Mouse (Mus musculus): ENCODE measurements around the gene Vamp1. TPM values are rescaled to one million over a fixed set of nuclear protein-coding genes. Genes with fewer than 3 reads are reported as not detected.
A peak's percentile ranks its signal among the peaks of the same experiment; 100 is the strongest.

The Vamp1 gene
- polyA plus RNA-seq (2016; fragmentation: Nextera tagmentation; extraction: Ambion mirVana), result 4.7 and 5.3 TPM in 2 replicates

- under 1% methylated on average over 48 of the region's 48 CpGs for WGBS
- H3K9me3 ChIP-seq, result no peaks in the 10 kb centered on the region
Observed at GRCm38 (mm10) chr6:125215148-125215954, at the start of gene Vamp1. TSS of gene Vamp1 (plus strand) at chr6:125215551.

GRCm38 (mm10) chr6:125166051-125166751 is 49.1 kb upstream of the Vamp1 start, which contains the start of gene Gapdh:
TSS of gene Gapdh (minus strand) at chr6:125166467.
- H3K36me3 ChIP-seq, result peaks cover 55% of the 10 kb centered on the region
- no peaks in the 10 kb centered on the region for H3K9me3 ChIP-seq
- H3K9ac ChIP-seq (replicated peaks), result peak within 1 kb of the TSS; percentile 97
- peak; percentile 5; the same call in 1 of the 2 replicates for ATAC-seq (ENCODE audit: low FRiP score, low read depth)
- WGBS, result 1% methylated on average over 18 of the region's 18 CpGs
- H3K4me3 ChIP-seq, result peak within 1 kb of the TSS; percentile 86
- H3K4me1 ChIP-seq, result peaks cover 41% of the 10 kb centered on the region
- H3K27me3 ChIP-seq, result no peaks in the 10 kb centered on the region
- peak within 1 kb of the TSS; percentile 95 for H3K27ac ChIP-seq (replicated peaks)
- H3K4me2 ChIP-seq (replicated peaks), result peak within 1 kb of the TSS; percentile 96

More at GRCm38 (mm10) chr6:125215148-125215954, at the start of gene Vamp1:
- Histone ChIP-seq H3K27ac (replicated peaks) (peak within 1 kb of the TSS; percentile 60), H3K9ac (replicated peaks) (peak within 1 kb of the TSS; percentile 75), H3K4me3 (peak within 1 kb of the TSS; percentile 66), H3K4me1 (peaks cover 10% of the 10 kb centered on the region; the same call in 1 of the 2 replicates), H3K27me3 (peaks cover 28% of the 10 kb centered on the region), H3K36me3 (no peaks in the 10 kb centered on the region), H3K4me2 (replicated peaks) (peak within 1 kb of the TSS; percentile 98)
- peak; percentile 97 for ATAC-seq (ENCODE audit: low FRiP score, low read depth)

GRCm38 (mm10) chr6:125166861-125167650 is 48.3 kb upstream of the Vamp1 start:
- H3K4me2 ChIP-seq (replicated peaks), result peak overlapping the region; percentile 96
- peak overlapping the region; percentile 97; the same call in 1 of the 2 replicates for H3K9ac ChIP-seq (replicated peaks)
- peak; percentile 3; the same call in 1 of the 2 replicates for ATAC-seq (ENCODE audit: low FRiP score, low read depth)
- 15% methylated on average over 10 of the region's 10 CpGs for WGBS
- H3K9me3 ChIP-seq, result no peaks in the 10 kb centered on the region
- H3K27me3 ChIP-seq, result no peaks in the 10 kb centered on the region
- peak overlapping the region; percentile 95 for H3K27ac ChIP-seq (replicated peaks)
- peaks cover 59% of the 10 kb centered on the region for H3K36me3 ChIP-seq
- peak overlapping the region; percentile 86; the same call in 1 of the 2 replicates for H3K4me3 ChIP-seq
- peaks cover 37% of the 10 kb centered on the region for H3K4me1 ChIP-seq

- no peaks in the 10 kb centered on the region for H3K9me3 ChIP-seq
- H3K9ac ChIP-seq (replicated peaks), result no peak overlapping the region
- H3K36me3 ChIP-seq, result peaks cover 64% of the 10 kb centered on the region
- H3K27ac ChIP-seq (replicated peaks), result no peak overlapping the region
- H3K27me3 ChIP-seq, result no peaks in the 10 kb centered on the region
- ATAC-seq (ENCODE audit: low FRiP score, low read depth), result no peak
- 93% methylated on average over 14 of the region's 14 CpGs for WGBS
- no peak overlapping the region for H3K4me3 ChIP-seq
- H3K4me2 ChIP-seq (replicated peaks), result no peak overlapping the region
- H3K4me1 ChIP-seq, result peaks cover 37% of the 10 kb centered on the region
Observed at GRCm38 (mm10) chr6:125168086-125168485, 47.3 kb upstream of the Vamp1 start.

GRCm38 (mm10) chr6:125170194-125170593 is 45.2 kb upstream of the Vamp1 start:
- no peak overlapping the region for H3K27ac ChIP-seq (replicated peaks)
- no peak overlapping the region for H3K4me3 ChIP-seq
- H3K9ac ChIP-seq (replicated peaks), result no peak overlapping the region
- H3K4me2 ChIP-seq (replicated peaks), result no peak overlapping the region
- peaks cover 23% of the 10 kb centered on the region for H3K4me1 ChIP-seq
- peaks cover 77% of the 10 kb centered on the region for H3K36me3 ChIP-seq
- H3K9me3 ChIP-seq, result no peaks in the 10 kb centered on the region
- no peak for ATAC-seq (ENCODE audit: low FRiP score, low read depth)
- no peaks in the 10 kb centered on the region for H3K27me3 ChIP-seq
- 83% methylated on average over 6 of the region's 6 CpGs for WGBS

GRCm38 (mm10) chr6:125172474-125172873 is 42.9 kb upstream of the Vamp1 start:
- Histone ChIP-seq H3K27me3 (no peaks in the 10 kb centered on the region), H3K4me3 (no peak overlapping the region), H3K4me2 (replicated peaks) (no peak overlapping the region), H3K36me3 (peaks cover 100% of the 10 kb centered on the region), H3K9ac (replicated peaks) (no peak overlapping the region), H3K9me3 (no peaks in the 10 kb centered on the region), H3K4me1 (peaks cover 6% of the 10 kb centered on the region), H3K27ac (replicated peaks) (no peak overlapping the region)
- 86% methylated on average over 2 of the region's 2 CpGs for WGBS
- ATAC-seq (ENCODE audit: low FRiP score, low read depth), result no peak

- peaks cover 100% of the 10 kb centered on the region for H3K36me3 ChIP-seq
- no peaks in the 10 kb centered on the region for H3K27me3 ChIP-seq
Observed at GRCm38 (mm10) chr6:125173256-125173655, 42.1 kb upstream of the Vamp1 start.

GRCm38 (mm10) chr6:125175469-125175868 is 39.9 kb upstream of the Vamp1 start:
- H3K27me3 ChIP-seq, result no peaks in the 10 kb centered on the region
- 92% methylated on average over 5 of the region's 5 CpGs for WGBS
- H3K4me3 ChIP-seq, result no peak overlapping the region
- H3K4me1 ChIP-seq, result no peaks in the 10 kb centered on the region
- ATAC-seq (ENCODE audit: low FRiP score, low read depth), result no peak
- no peak overlapping the region for H3K4me2 ChIP-seq (replicated peaks)
- H3K27ac ChIP-seq (replicated peaks), result no peak overlapping the region
- H3K36me3 ChIP-seq, result peaks cover 98% of the 10 kb centered on the region
- H3K9ac ChIP-seq (replicated peaks), result no peak overlapping the region
- no peaks in the 10 kb centered on the region for H3K9me3 ChIP-seq

More at GRCm38 (mm10) chr6:125173256-125173655, 42.1 kb upstream of the Vamp1 start:
- no peak overlapping the region for H3K27ac ChIP-seq (replicated peaks)
- WGBS, result 93% methylated on average over 7 of the region's 7 CpGs
- no peak for ATAC-seq (ENCODE audit: low FRiP score, low read depth)
- no peak overlapping the region for H3K4me2 ChIP-seq (replicated peaks)
- no peaks in the 10 kb centered on the region for H3K4me1 ChIP-seq
- no peak overlapping the region for H3K4me3 ChIP-seq
- H3K9ac ChIP-seq (replicated peaks), result no peak overlapping the region
- no peaks in the 10 kb centered on the region for H3K9me3 ChIP-seq

GRCm38 (mm10) chr6:125179601-125180000 is 35.8 kb upstream of the Vamp1 start:
- ATAC-seq (ENCODE audit: low FRiP score, low read depth), result no peak
- 95% methylated on average over 7 of the region's 7 CpGs for WGBS
- H3K9ac ChIP-seq (replicated peaks), result no peak overlapping the region
- no peak overlapping the region for H3K27ac ChIP-seq (replicated peaks)
- no peaks in the 10 kb centered on the region for H3K4me1 ChIP-seq
- H3K9me3 ChIP-seq, result no peaks in the 10 kb centered on the region
- no peak overlapping the region for H3K4me2 ChIP-seq (replicated peaks)
- H3K4me3 ChIP-seq, result no peak overlapping the region
- peaks cover 97% of the 10 kb centered on the region for H3K36me3 ChIP-seq
- H3K27me3 ChIP-seq, result no peaks in the 10 kb centered on the region

- Histone ChIP-seq H3K9me3 (no peaks in the 10 kb centered on the region), H3K4me2 (replicated peaks) (no peak overlapping the region), H3K4me1 (no peaks in the 10 kb centered on the region), H3K27ac (replicated peaks) (no peak overlapping the region), H3K9ac (replicated peaks) (no peak overlapping the region), H3K36me3 (peaks cover 97% of the 10 kb centered on the region), H3K4me3 (no peak overlapping the region), H3K27me3 (no peaks in the 10 kb centered on the region)
- ATAC-seq (ENCODE audit: low FRiP score, low read depth), result no peak
- 84% methylated on average over 5 of the region's 5 CpGs for WGBS
Observed at GRCm38 (mm10) chr6:125182133-125182532, 33.2 kb upstream of the Vamp1 start.

GRCm38 (mm10) chr6:125186203-125186602 is 29.1 kb upstream of the Vamp1 start:
- Histone ChIP-seq H3K27ac (replicated peaks) (no peak overlapping the region), H3K4me1 (peaks cover 3% of the 10 kb centered on the region; the same call in 1 of the 2 replicates), H3K9me3 (no peaks in the 10 kb centered on the region), H3K4me3 (no peak overlapping the region), H3K4me2 (replicated peaks) (no peak overlapping the region), H3K27me3 (no peaks in the 10 kb centered on the region), H3K36me3 (peaks cover 83% of the 10 kb centered on the region), H3K9ac (replicated peaks) (no peak overlapping the region)
- no peak for ATAC-seq (ENCODE audit: low FRiP score, low read depth)
- WGBS, result 96% methylated on average over 10 of the region's 10 CpGs

Data from midbrain, embryonic 12.5 days (tissue).